Mouse (Mus musculus): ENCODE data around the gene Dusp14.

DNA sequence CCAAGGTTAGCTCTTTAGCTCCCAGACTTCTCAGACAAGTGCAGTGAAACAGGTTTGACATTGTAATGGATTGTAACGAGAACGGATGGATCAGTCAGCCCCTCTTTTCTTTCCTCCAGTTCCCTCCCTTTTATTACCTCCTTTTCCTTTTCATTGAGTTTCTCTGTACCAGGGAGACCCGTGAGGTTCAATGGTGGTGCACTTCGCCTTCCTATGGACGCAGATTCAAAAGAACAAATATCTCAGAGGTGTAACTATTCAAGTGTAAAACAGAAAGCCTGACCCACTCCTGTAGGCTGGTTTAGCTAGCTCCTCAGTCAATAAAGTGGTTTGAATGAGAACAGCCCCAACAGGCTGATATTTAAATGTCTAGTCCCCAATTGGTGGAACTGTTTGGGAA lies 12.8 kb upstream of the Dusp14 start:
- no peak for TF ChIP-seq CTCF (IDR thresholded peaks at IDR 0.05; ENCODE audit: low read depth)
- TF ChIP-seq EP300 (IDR thresholded peaks at IDR 0.05; ENCODE audit: low read depth): no peak
